Mouse (Mus musculus) stomach, postnatal 0 days (tissue): ENCODE data around the gene Tekt3. TPM values are rescaled to one million over a fixed set of nuclear protein-coding genes. Genes with fewer than 3 reads are reported as not detected.

ENCODE experiments used
- ATAC-seq: fragments of 200-750 bp; cut with Nextera tagmentation; 2 replicates; pipeline ENCODE4 v1.8.0; 2017; ENCODE audit not compliant: low FRiP score, low TSS enrichment
- DNase-seq: peaks from one replicate; pipeline ENCODE4 v3.0.0-alpha.2; 2016; ENCODE audit warnings: low spot score
- H3K27ac ChIP-seq: fragments of 300-500 bp; sonication (generic); replicated peaks from 2 replicates; pipeline ENCODE4 v1.5.1; 2014; ENCODE audit warnings: mild to moderate bottlenecking, control low read depth
- H3K27me3 ChIP-seq: fragments of 300-500 bp; sonication (generic); 2 replicates; pipeline ENCODE4 v1.6.1; 2014; ENCODE audit warnings: low read length; ENCODE audit not compliant: control insufficient read depth, insufficient read depth
- H3K36me3 ChIP-seq: fragments of 300-500 bp; sonication (generic); 2 replicates; pipeline ENCODE4 v1.6.1; 2014; ENCODE audit warnings: low read length, mixed read lengths; ENCODE audit not compliant: control insufficient read depth, insufficient read depth
- H3K4me1 ChIP-seq: fragments of 300-500 bp; sonication (generic); replicated peaks from 2 replicates; pipeline ENCODE4 v1.6.1; 2014; ENCODE audit warnings: antibody characterized with exemption; ENCODE audit not compliant: control insufficient read depth, insufficient read depth
- H3K4me2 ChIP-seq: fragments of 300-500 bp; sonication (generic); replicated peaks from 2 replicates; pipeline ENCODE4 v1.6.1; 2014; ENCODE audit warnings: low read depth, mild to moderate bottlenecking, control low read depth, moderate library complexity
- H3K4me3 ChIP-seq: fragments of 300-500 bp; sonication (generic); 2 replicates; pipeline ENCODE4 v1.5.1; 2014; ENCODE audit warnings: low read depth, low read length, control low read depth
- H3K9ac ChIP-seq: fragments of 300-500 bp; sonication (generic); 2 replicates; pipeline ENCODE4 v1.6.1; 2014; ENCODE audit warnings: mild to moderate bottlenecking, low read length, control low read depth, mixed read lengths
- H3K9me3 ChIP-seq: fragments of 300-500 bp; sonication (generic); 2 replicates; pipeline ENCODE4 v1.6.1; 2016; ENCODE audit warnings: low read length; ENCODE audit not compliant: control insufficient read depth
- CTCF ChIP-seq: IDR thresholded peaks from 2 replicates; pipeline ENCODE4 v1.5.1; 2016; ENCODE audit warnings: antibody characterized with exemption, low read depth, mild to moderate bottlenecking, moderate library complexity
- EP300 ChIP-seq: optimal IDR thresholded peaks from 2 replicates; pipeline ENCODE3; 2016; ENCODE audit warnings: antibody characterized with exemption
- WGBS: fragments of 180-500 bp; shearing (Covaris S2); extraction: QIAGEN DNeasy Blood & Tissue Kit; methylation state at CpG from one replicate; pipeline ENCODE4 v1.1.7; 2014; 5-methylcytosine and 5-hydroxymethylcytosine counted together
- polyA plus RNA-seq: library from polyadenylated mRNA; unstranded; fragments of >200 nt; fragmentation: Nextera tagmentation; extraction: Ambion mirVana; gene quantifications from 2 replicates; pipeline ENCODE4 v1.2.1, GENCODE M21; 2015

The Tekt3 gene
- polyA plus RNA-seq, 1 experiment from 2014 or later: not detected

- H3K9ac ChIP-seq: no peak overlapping the region
- TF ChIP-seq EP300 (no peak), CTCF (no peak)
- no peak overlapping the region for H3K4me3 ChIP-seq
- no peak for DNase-seq
- H3K4me2 ChIP-seq: no peak overlapping the region
- WGBS: 59% methylated on average over 4 of the region's 4 CpGs
- H3K4me1 ChIP-seq: no peaks in the 10 kb centered on the region
- H3K9me3 ChIP-seq: no peaks in the 10 kb centered on the region
- no peaks in the 10 kb centered on the region for H3K36me3 ChIP-seq
- no peak for ATAC-seq
- no peaks in the 10 kb centered on the region for H3K27me3 ChIP-seq
- no peak overlapping the region for H3K27ac ChIP-seq
These were observed 61.4 kb downstream of the Tekt3 start for GRCm38 (mm10) chr11:63122776-63123350.

DNA sequence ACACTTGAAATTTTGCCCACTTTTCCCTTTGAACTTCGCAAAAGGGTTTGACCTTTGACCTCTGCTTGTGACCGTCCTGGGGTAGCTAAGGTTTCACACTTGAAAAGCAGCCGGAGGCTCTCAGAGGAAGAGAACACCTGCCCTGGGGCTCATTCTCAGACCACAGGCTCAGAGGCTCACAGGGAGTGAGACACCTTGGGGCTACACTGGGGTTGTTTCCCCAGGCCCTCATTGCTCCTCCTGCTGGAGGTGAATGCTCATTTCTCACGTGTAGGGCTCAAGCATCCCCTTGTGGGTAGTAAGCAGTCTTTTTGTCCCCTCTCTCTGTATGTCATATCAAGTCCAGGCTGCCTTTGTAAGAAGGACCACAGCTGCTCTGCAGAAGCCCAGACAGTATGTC, 62.9 kb downstream of the Tekt3 start:
- Histone ChIP-seq H3K4me2 (no peak overlapping the region), H3K9ac (no peak overlapping the region), H3K4me1 (no peaks in the 10 kb centered on the region), H3K36me3 (no peaks in the 10 kb centered on the region), H3K27ac (no peak overlapping the region), H3K4me3 (no peak overlapping the region), H3K9me3 (no peaks in the 10 kb centered on the region), H3K27me3 (no peaks in the 10 kb centered on the region)
- ATAC-seq (no peak), DNase-seq (no peak)
- TF ChIP-seq CTCF (peak; percentile 48), EP300 (no peak)
- 18% methylated on average over 4 of the region's 4 CpGs for WGBS

GRCm38 (mm10) chr11:63125832-63126456, 64.5 kb downstream of the Tekt3 start:
- H3K9ac ChIP-seq: no peak overlapping the region
- WGBS: 42% methylated on average over 5 of the region's 5 CpGs
- ATAC-seq (peak; percentile 56), DNase-seq (peak; percentile 41)
- no peaks in the 10 kb centered on the region for H3K36me3 ChIP-seq
- H3K9me3 ChIP-seq: no peaks in the 10 kb centered on the region
- peaks cover 6% of the 10 kb centered on the region for H3K4me1 ChIP-seq
- TF ChIP-seq CTCF (no peak), EP300 (no peak)
- H3K4me2 ChIP-seq: no peak overlapping the region
- H3K4me3 ChIP-seq: no peak overlapping the region
- H3K27ac ChIP-seq: 0 out of 2 replicates have a peak overlapping the region, but pooled peaks have one; percentile 35
- H3K27me3 ChIP-seq: no peaks in the 10 kb centered on the region

DNA sequence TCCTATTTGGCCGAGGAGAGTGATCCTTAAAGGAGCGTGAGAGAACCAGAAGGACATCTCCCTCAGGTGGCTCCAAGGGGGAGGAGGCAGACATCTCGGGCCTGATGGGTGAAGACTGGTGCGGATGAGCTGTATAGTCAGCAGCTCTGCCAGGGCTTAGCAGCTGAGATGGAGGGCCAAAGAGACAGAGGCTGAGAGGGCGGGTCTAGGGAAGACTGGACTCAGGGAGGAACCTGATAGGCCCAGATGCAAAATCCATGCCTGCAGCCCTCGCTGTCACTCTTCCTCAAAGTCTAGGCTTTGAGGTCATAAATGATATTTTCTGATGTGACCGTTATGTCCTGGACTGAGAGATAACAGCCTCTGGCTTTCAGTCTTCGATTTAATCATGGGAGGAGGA, 65.5 kb downstream of the Tekt3 start:
- H3K9ac ChIP-seq: no peak overlapping the region
- WGBS: 81% methylated on average over 8 of the region's 8 CpGs
- H3K9me3 ChIP-seq: no peaks in the 10 kb centered on the region
- no peaks in the 10 kb centered on the region for H3K36me3 ChIP-seq
- no peak overlapping the region for H3K4me3 ChIP-seq
- H3K27me3 ChIP-seq: no peaks in the 10 kb centered on the region
- peaks cover 10% of the 10 kb centered on the region for H3K4me1 ChIP-seq
- TF ChIP-seq EP300 (no peak), CTCF (no peak)
- no peak overlapping the region for H3K4me2 ChIP-seq
- no peak overlapping the region for H3K27ac ChIP-seq
- no peak for ATAC-seq
- no peak for DNase-seq

- Histone ChIP-seq H3K4me2 (no peak overlapping the region), H3K36me3 (no peaks in the 10 kb centered on the region), H3K27ac (no peak overlapping the region), H3K4me3 (no peak overlapping the region), H3K9ac (no peak overlapping the region), H3K27me3 (no peaks in the 10 kb centered on the region), H3K4me1 (peaks cover 10% of the 10 kb centered on the region), H3K9me3 (no peaks in the 10 kb centered on the region)
- 86% methylated on average over 4 of the region's 4 CpGs for WGBS
- no peak for ATAC-seq
- DNase-seq: no peak
- TF ChIP-seq EP300 (no peak), CTCF (no peak)
These were observed 66.1 kb downstream of the Tekt3 start for GRCm38 (mm10) chr11:63127513-63127912.

DNA sequence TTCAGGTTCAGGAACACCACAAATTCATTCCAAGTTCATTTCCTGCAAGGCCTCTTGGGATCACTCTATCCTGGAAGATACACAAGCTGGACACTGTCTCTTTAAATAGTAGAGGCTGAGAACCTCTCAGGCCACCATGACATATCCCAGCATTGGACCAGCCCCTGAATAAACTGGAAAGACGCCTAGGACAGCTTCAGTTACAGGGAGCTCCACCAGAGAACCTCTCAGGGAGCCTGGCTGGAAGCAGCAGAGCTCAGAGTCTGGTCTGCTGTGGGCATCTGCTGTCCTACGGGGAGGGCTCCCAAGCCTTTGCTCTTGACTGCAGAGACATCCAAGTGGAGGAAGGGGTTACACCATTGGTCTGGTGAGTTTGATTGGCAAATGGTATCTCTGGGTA, 67.3 kb downstream of the Tekt3 start, which contains the start of gene Pmp22:
Gene Pmp22, plus strand, starts transcription at position 199 of the 400 bp plus-strand sequence.
- Histone ChIP-seq H3K9me3 (no peaks in the 10 kb centered on the region), H3K9ac (peak within 1 kb of the TSS; percentile 41; the same call in 1 of the 2 replicates), H3K27me3 (no peaks in the 10 kb centered on the region), H3K36me3 (no peaks in the 10 kb centered on the region), H3K4me1 (peaks cover 10% of the 10 kb centered on the region), H3K4me2 (peak within 1 kb of the TSS; percentile 59), H3K27ac (peak within 1 kb of the TSS; percentile 58; the same call in 1 of the 2 replicates), H3K4me3 (peak within 1 kb of the TSS; percentile 63)
- TF ChIP-seq EP300: no peak
- TF ChIP-seq CTCF: no peak
- WGBS: 42% methylated on average over 2 of the region's 2 CpGs
- ATAC-seq (no peak), DNase-seq (no peak)
